Mouse (Mus musculus) kidney, adult 18-20 months (tissue): ENCODE results near the gene Slc9a9.

Experiments
- DNase-seq: peaks from one replicate; pipeline ENCODE4 v3.0.0; 2021

Slc9a9 gene

DNA sequence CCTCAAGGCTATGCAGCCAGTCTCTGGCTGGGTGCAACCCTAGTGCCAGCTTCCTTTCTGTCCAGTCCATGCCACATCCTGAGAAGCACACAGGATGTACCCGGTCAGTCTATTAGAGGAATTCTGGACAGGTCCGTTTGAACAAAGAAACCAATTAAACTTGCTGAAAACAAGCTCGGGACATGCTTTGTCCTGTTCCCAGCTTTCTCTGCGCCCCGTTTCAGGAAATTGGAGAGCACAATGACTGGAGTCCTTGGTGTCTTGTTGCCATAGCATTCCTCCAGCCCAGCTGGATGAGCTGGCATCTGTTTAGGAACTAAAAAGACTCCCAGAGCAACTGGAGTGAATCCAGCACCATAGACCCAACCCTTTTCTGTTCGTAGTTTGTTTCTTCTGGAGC lies 419.3 kb downstream of the Slc9a9 start:
- DNase-seq: no peak

DNA sequence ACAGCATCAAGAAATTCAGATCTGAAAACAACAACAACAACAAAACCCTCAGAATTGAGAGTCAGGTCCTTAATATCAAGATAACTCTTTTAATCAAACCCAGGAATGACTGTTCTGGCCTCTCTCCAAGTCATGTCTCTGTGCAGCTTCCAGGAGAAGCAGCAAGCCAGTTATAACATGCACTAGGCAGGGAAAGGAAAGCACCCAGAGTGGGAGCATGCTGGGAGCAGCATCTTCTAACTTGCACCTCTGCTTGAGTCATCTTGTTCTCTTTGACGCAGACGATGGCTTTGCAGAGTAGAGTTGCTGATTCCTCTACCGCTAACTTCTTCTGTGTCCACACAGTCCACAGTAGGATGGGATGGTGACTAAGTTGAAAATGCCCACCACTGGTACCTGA lies 426.8 kb downstream of the Slc9a9 start:
- no peak for DNase-seq

DNA sequence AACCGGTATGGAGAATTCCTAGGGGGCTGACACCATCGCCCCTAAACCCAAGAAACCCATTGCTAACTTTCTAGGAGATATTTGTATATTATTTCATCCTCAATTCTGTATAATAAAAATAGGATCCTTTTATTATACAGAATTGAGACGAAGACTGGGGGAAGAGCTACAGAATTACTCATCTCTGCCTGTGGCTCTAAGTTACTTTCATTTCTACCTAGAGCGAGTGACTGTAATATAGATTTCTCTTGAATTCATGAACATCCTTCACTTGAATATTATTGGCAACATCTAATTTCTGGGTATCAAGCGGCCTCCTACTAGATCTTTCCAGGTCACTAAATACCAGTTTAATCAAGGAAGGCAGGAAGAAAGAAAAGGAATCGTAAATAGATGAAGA lies 436.1 kb downstream of the Slc9a9 start:
- no peak for DNase-seq

DNA sequence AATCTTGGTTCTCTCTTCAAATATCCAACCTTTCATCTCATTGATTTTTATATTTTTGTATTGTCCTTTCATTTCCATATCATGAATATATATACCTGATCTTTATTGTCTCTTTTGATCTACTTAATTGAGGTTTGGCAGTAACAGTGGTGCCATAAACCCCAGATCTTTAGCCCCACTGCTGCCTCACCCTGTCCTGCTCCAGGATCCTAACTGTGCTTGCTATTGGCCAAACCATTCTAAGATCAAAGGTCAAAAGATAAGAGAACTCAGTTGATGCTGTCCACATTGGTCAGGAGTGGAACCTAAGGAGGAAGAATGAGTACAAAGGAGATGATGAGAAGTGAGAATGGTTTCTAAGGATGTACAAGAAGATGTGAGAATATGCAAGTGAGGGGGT lies 440.1 kb downstream of the Slc9a9 start:
- no peak for DNase-seq

DNA sequence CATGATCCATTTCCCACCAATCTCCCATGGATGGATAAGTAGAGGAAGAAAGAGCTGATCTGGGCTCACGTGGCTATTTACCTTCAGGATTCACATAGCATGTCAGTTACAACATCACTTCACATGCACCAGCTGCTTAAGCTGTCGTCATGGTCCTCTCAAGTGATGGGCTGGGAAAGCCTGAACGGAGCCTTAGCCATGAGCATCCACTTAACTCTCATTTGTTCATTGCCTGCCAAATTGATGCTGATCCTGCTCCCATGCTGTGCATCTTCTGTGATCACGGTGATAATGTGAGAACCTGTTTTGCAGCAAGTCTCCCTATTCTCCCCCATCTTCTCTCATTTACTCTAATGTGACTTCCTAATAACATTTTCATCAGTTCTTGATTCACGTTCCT lies 441.1 kb downstream of the Slc9a9 start:
- no peak for DNase-seq

DNA sequence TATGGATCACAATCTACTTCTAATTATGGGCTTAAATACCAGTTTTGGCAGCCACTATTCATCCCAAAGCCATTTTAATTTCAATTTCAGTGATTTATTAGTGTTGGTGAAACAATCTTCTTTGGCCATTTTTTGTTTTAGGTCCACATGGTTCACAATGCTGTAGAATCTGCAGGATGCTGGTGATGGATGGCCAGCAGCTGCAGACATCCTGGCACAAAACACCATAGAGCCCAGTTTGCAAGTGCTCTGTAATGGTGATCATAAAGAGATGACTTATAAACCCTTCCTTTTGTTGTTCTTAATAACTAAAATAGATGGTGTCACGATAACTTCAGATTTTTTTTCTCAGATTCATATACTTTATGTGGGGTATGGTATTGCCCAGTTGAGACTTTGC lies 442.0 kb downstream of the Slc9a9 start:
- DNase-seq: no peak

DNA sequence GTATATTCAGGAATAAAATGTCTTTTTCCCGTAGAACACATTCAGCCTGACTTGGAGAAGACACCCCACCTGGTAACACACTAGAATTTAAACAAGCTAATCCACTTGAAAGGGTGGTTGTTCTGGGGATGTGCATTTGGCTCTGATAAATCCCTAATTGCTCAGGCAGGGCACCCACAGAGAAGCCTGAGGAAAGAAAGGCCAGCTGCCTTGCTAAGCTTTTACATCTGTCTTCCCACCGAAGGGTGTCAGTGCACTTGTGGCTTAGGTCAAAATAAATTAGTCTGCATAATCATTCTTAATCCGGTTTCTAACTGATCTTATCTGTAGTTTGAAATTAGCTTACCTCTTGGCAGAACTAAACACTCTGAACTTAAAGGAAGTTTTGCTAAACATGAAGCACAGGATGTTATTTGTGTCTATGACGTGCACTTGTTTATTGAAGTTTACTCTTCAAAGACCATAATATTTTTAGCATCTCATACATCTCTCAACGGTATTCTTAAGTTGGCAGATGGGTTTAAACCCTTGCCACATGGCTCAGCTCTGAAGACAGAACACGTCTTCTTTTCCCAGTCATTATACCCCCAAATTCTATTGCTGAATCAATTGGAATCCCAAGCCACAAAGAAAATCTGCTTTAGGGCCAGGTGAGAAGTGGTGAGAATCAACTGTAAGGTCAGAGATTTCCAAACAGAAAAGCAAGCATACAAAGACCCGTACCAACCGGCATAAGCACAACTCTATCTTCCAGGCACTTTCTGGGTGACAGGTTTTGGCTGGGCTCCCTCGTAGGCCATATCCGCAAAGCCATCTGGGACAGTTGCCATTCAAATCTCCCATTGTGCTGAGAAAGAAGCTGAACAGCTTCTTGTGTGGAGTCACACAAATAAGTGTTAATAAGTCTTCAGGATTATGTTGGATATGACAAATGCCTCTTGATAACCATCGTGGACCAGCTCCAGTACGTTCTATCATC lies 443.7 kb downstream of the Slc9a9 start:
- DNase-seq: no peak

DNA sequence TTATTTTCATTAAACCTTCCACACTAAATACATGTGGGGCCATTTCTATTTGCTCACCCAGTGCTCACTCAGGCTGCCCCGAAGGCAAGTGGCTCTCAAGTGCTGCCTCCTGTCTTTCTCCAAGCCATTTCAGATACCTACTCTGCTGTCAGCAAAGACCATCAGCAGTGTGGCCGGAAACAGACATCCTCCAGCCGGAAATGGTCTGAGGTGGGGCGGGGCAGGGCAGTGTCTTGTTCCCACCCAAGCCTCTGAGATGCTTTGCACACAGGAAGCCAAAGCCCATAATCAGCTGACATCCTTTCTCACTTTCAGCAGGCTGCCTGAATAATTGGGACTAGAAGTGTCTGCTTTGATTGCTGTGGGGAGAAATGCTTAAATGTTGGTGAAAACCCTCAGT lies 450.4 kb downstream of the Slc9a9 start:
- peak; percentile 16 for DNase-seq

DNA sequence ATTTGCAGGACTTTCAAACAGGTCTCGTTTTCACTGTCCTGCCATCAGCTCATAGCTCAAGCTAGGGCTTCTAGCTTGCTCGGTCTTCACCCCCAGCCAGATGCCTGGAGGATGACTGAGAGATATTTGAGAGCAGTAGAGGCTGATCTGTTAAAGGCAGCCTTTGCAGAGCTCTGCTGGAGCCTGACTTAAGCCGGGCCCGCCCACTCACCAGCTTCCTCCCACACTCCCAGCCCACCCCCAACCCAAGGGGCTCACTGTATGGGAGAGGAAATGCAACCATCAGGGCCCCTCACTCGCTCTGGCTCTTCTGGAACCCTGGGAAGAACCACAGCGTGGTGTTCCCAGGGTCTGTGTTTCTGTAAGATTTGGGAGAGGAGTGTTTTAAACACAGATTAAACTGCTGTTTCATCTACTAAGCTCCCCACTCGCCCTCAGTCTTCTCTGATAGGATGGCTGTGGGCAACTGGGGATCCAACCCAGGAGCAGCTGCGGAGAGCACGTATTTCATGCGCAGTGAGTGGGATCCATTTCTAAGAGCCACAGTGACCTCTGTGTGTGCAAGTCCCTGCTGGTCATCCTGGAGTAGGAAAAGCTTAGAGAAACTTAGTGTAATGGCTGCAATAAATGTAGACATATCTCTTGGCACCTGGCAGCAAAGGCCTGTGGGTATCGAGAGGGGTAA lies 451.6 kb downstream of the Slc9a9 start:
- no peak for DNase-seq

DNA sequence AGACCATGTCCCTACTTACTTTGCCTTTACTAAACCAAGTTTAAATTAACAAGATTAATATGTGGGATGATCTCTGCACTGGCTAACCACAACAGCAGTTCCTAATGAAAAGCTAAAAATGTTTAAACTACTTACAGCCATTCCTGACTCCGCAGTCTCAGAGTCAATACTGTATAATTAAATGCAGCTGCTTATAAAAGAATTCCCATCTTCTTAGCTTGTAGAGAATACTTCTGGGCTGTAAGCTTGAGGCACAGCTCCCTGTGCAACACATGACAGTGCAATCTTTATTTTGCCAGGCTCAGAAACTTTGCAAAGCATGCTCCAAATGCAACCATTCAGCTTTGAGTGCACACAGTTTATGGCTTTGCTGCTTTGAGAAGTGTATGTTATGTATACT lies 456.0 kb downstream of the Slc9a9 start:
- DNase-seq: no peak

DNA sequence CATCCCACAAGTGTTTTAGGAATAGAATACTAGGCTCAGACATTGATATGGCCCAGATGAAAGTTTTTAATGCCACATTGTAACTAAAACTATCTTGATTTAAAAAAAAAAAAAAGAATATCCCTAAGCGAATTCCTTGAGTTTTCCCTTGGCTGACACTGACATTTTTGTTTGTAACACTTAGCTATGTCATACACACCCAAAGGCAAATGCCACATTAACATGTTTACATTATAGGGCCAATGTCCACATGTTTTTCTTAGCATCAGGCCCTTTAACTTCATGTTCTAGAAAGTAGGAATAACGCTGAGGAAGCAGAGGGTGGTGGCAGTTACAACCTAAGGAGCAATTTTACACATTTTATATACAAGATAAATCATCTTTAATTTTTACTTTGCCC lies 458.1 kb downstream of the Slc9a9 start:
- DNase-seq: no peak

DNA sequence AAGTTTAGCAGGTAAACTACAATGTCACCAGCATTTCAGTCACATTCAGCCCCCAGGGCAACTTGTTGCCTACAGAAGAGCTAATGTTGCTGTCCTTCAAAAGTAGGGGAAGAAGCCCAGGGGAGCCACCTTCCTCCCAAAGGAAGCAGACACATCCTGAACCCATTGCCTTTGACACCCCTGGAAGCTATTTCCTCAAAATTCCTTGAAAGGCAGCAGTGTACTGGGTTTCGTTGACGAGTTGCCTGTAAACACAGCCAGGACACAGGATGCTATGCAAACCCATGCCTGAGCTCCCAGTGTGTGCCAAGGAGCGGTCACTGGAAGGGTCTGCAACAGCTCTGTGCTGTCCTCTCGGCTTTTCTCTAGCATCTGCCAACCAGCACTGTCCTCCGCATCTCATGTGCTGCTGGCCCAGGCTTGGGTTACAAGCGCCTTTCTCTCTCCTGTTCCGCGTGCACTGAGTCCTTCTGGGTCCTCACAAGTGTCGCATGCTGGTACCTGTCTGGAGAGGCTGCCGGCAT lies 479.6 kb downstream of the Slc9a9 start:
- peak; percentile 19 for DNase-seq

DNA sequence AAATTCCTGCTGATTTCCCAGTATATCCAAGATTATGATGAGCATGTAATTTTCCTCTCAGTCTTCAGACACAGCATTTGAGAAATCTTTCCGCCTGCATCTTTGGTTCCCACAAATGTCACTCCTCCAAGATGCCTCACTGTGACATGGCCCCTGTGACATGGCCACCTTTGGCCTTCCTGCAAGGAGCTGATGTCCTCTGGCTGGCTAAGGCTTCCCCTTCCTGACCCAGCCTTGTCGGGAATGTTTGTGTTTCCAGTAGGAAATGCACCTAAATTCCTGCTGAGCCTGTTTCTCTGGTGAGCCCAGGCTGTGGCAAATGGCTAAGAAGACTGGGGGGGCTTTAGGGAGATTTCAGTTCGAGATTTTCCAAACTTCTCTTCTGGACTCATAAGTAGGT lies 480.4 kb downstream of the Slc9a9 start:
- peak; percentile 40 for DNase-seq

DNA sequence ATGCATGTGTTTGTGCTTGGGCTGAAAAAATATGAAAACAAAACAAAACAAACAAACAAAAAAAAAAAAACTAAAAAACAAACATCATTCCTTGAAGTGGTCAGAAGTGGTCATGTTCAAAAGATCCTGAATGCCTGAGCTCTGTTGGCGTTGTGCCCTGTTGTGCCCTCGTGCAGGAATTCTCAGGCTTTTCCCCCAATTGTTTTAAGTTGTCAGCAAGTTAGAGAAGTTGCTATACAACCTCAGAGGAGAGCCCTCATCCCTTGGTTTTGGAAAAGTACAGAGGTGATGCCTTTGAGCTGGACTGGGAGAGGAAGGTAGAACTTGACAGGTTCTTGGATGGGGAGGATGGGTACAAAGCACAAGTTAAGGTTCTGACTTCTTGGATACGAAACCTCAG lies 480.9 kb downstream of the Slc9a9 start:
- no peak for DNase-seq

DNA sequence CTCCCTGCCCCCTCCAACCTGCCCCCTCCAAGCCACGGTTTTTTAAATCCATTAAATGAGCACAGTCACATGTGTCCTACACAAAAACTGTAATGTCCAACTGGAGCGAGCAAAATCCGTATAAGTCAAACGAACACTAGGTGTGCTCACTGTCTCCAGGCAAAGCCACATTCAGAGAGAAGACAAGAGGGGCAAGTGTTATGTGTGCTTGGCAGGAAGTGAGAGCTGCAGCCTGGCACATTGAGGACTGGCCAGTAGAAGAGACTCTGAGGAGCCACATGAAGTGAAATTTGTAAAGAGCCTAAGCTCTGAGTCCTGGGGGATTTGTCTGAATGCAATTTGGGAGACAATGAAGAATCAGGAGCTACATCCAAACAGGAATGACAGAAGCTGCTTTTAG lies 481.3 kb downstream of the Slc9a9 start:
- no peak for DNase-seq

DNA sequence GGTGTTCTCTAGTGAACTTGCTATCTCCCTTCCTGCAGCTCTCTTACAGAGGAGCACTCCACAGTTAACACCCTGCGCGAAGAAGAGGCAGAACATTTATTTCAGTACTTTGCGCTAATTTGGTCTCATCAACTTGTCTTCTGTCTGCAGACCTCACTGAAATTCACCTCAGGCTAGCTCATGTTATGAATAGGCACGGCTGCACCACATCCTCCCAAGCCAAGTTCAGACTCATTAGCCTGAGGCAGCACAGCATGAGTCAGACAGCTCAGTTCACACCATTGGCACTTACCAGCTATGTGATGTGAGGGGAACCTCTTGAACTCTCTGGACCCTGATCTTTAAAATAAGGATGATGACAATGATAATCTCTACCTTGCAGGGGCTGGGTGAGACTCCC lies 482.0 kb downstream of the Slc9a9 start:
- DNase-seq: no peak

DNA sequence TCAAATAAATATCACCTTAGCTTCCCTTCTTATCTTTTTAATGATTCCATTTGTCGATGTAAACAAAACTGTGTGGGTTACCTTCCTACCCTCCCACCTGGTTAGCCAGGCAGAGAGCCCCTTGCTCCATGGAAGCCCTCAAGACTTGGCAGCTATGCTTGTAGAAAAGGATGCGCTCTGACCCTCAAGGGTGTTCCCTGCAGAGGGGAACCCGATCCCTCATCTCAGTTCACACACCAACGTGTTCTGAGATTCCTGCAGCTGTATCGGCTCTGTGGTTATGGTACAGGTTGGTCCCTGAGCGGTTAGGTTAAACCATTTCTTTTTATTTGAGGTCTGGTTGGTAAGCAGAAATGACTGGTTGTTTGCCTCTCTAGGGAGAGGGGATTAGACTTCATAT lies 484.3 kb downstream of the Slc9a9 start:
- DNase-seq: no peak

DNA sequence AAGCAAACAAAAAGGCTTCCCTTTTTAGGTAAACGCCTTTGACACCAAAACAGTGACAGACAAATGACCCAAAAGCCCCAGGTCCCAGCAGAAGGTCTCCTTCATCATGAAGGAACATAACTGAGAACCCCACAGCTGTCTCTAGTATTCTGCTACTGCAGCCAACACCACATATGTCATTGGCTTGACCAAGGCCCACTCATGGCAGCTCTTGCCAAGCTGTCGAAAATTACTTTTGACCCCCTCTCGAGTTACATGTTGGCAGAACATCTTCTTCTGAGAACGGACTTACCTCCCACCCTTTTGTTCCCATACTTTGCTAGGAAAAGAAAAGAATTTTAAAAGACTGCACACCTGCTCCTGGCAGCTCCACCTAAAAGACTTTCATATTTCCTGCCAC lies 488.2 kb downstream of the Slc9a9 start:
- no peak for DNase-seq

DNA sequence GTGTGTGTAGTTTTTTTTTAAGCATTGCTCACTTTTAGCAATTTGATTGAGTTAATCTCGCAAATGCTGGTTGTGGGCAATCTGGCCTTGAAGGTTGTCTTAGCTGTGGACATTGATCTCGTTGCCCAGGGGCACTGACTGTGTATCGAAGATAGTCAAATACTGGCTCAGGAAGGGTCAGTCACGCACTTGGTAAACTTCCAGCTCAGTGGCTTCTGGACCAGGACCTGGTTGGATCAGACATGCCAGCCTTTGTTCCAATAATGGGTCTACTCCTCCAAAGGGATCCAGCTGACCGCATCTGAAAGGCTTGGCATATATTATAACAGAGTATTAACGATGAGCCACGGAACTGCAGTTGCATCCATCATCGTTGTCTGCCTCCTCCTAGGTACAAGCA lies 489.2 kb downstream of the Slc9a9 start:
- DNase-seq: no peak

DNA sequence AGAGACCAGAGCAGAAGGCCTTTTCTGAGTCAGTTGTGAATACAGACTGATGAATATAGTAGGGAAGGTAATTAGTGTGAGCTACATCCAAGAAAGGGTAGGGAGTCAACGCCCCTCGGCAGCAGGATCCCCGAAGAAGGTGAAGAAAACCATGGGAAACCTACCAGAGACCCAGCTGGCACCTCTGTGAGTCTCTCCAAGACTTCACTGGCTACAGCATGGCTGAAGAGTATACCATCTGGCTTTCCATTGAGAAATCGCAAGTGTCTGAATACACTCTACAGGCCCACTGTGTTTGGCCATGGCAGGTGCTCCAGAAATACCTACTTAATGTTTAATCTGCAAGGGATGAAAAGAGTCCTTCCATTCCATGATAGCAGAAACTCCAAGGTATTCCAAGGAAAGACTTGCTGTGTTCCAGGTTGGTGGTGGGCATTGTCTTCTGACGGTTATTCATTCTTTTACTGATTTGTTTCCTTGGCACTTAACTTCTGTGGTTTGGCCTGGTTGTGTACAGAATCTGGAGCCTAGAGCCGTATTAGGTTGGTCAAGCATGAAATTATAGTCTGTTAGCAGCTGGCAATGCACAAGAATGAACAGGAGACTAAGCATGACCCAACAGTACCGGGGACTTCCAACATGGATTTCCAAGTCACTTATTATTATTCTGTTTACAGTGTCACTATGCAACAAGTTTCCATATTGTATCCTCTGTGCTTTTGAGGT lies 491.0 kb downstream of the Slc9a9 start:
- DNase-seq: no peak

DNA sequence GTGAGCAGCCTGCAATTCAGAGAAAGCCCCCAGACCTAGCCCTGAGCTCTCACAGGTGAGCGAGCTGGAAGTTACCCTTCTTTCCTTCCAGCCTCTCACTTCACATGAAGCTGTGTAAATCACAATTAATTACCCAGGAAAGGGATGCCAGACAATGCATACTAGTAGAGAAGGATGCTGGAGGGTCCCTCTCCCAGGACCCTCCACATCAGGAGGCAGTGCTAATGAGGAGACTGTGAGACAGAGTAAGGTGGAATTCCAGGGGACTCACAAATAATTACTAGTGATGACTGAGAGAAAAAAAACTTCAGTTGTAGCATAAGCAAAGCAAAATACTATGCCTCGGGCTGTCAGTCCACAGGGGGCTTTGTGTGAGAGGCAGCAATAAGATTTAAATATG lies 492.0 kb downstream of the Slc9a9 start:
- DNase-seq: no peak

DNA sequence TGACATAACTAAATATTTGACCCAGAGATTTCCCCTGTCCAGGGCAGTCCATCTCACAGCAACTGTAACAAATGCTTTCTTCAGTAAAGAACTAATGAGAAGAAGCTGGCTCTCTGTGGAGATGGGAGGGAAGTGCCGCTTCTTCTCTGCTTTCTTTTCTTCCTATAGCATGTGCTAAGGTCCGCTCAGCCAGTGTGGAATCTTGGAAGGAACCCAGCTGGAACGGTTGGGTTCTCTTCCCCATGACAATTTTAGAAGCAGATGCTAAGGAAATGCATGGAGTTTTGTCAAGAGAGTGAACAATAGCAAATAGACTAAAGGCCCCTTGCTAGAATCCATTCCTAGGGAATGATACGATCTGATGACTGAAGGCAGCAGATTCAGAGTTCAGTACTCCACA lies 496.5 kb downstream of the Slc9a9 start:
- DNase-seq: no peak

DNA sequence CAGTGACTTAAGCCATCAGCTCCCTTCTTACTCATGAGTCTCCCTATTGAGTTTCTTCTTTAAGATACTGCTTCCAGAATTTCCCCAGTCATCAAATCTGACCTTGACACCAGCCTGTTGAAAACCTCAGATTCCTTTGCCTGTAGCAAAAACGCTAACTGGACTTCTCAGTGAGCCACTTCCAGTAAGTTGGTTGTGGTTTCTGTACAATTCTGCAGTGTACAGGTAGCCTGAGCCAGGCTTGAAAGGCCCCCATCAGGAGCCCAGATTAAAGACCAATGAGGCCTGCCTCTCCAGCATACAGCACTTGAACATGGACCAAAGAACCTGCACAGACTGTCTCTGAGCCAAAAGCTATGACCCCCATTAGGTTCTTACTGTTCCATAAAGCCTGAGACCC lies 498.1 kb downstream of the Slc9a9 start:
- no peak for DNase-seq
